Mouse (Mus musculus): ENCODE data around the gene Ssmem1.

Ssmem1 gene

GRCm38 (mm10) chr6:30509265-30510239, at the start of gene Ssmem1, which contains the start of gene Tmem209:
Ssmem1 (plus strand) TSS chr6:30509849.
Tmem209 (minus strand) TSS chr6:30509783.
- DNase-seq (ENCODE audit: low read depth, low spot score), result peak; percentile 99

- no peak for DNase-seq (ENCODE audit: low read depth, low spot score)
These were observed 48.8 kb upstream of the Ssmem1 start for GRCm38 (mm10) chr6:30460750-30461446.

- no peak for DNase-seq (ENCODE audit: low read depth, low spot score)
These were observed 47.8 kb upstream of the Ssmem1 start for GRCm38 (mm10) chr6:30461755-30462344.

GRCm38 (mm10) chr6:30462822-30463221, 46.8 kb upstream of the Ssmem1 start:
- DNase-seq (ENCODE audit: low read depth, low spot score), result no peak

GRCm38 (mm10) chr6:30465586-30465985, 44.1 kb upstream of the Ssmem1 start:
- no peak for DNase-seq (ENCODE audit: low read depth, low spot score)

- DNase-seq (ENCODE audit: low read depth, low spot score), result no peak
These were observed 41.6 kb upstream of the Ssmem1 start for GRCm38 (mm10) chr6:30468058-30468457.

- peak; percentile 38 for DNase-seq (ENCODE audit: low read depth, low spot score)
These were observed 41.0 kb upstream of the Ssmem1 start for GRCm38 (mm10) chr6:30468684-30469083.

- DNase-seq (ENCODE audit: low read depth, low spot score), result no peak
These were observed 40.3 kb upstream of the Ssmem1 start for GRCm38 (mm10) chr6:30469370-30469769.

- DNase-seq (ENCODE audit: low read depth, low spot score), result no peak
These were observed 37.9 kb upstream of the Ssmem1 start for GRCm38 (mm10) chr6:30471706-30472105.

- DNase-seq (ENCODE audit: low read depth, low spot score), result no peak
These were observed 33.5 kb upstream of the Ssmem1 start for GRCm38 (mm10) chr6:30476025-30476765.

- DNase-seq (ENCODE audit: low read depth, low spot score), result no peak
These were observed 32.4 kb upstream of the Ssmem1 start for GRCm38 (mm10) chr6:30477210-30477714.

GRCm38 (mm10) chr6:30477784-30478183, 31.9 kb upstream of the Ssmem1 start:
- DNase-seq (ENCODE audit: low read depth, low spot score), result no peak

- no peak for DNase-seq (ENCODE audit: low read depth, low spot score)
These were observed 30.2 kb upstream of the Ssmem1 start for GRCm38 (mm10) chr6:30479418-30479817.

- no peak for DNase-seq (ENCODE audit: low read depth, low spot score)
These were observed 26.7 kb upstream of the Ssmem1 start for GRCm38 (mm10) chr6:30482908-30483307.

GRCm38 (mm10) chr6:30486504-30486903, 23.1 kb upstream of the Ssmem1 start:
- DNase-seq (ENCODE audit: low read depth, low spot score), result no peak

- DNase-seq (ENCODE audit: low read depth, low spot score), result no peak
These were observed 10.6 kb upstream of the Ssmem1 start for GRCm38 (mm10) chr6:30499049-30499448.

GRCm38 (mm10) chr6:30508824-30509223, 825 bp upstream of the Ssmem1 start:
- no peak for DNase-seq (ENCODE audit: low read depth, low spot score)

- DNase-seq (ENCODE audit: low read depth, low spot score), result no peak
These were observed 642 bp downstream of the Ssmem1 start for GRCm38 (mm10) chr6:30510291-30510690.

- DNase-seq (ENCODE audit: low read depth, low spot score), result no peak
These were observed 4.6 kb downstream of the Ssmem1 start for GRCm38 (mm10) chr6:30514242-30514641.

GRCm38 (mm10) chr6:30520400-30520799, 10.8 kb downstream of the Ssmem1 start:
- no peak for DNase-seq (ENCODE audit: low read depth, low spot score)

All from A20 (cell line).